Mouse (Mus musculus): ENCODE data around the gene Tomm20.

GRCm38 (mm10) chr8:126920845-126921244 lies 24.8 kb downstream of the Tomm20 start:
- TF ChIP-seq CTCF (IDR thresholded peaks at IDR 0.05; ENCODE audit: low read depth, low read length) (peak; percentile 80), POLR2A (IDR thresholded peaks at IDR 0.05; ENCODE audit: insufficient read depth, low read length) (no peak), EP300 (IDR thresholded peaks at IDR 0.05; ENCODE audit: insufficient read depth, low read depth, low read length) (0 out of 2 replicates have a peak, but pooled peaks have one; percentile 22)

All from ES-Bruce4 (cell line).